Mouse (Mus musculus) midbrain, embryonic 13.5 days (tissue): ENCODE measurements at regions not wholly inside any gene's neighbourhood (a gene's known extent, or its start where the extent isn't known, plus 50 kb on each side); places are given as distances from the start of the nearest gene placed in this dataset.

Source experiments
- ATAC-seq: fragments of 200-750 bp; cut with Nextera tagmentation; 2 replicates; pipeline ENCODE4 v1.8.0; 2017; ENCODE audit warnings: mild to moderate bottlenecking, moderate TSS enrichment, moderate library complexity
- H3K27ac ChIP-seq: fragments of 300-500 bp; sonication (generic); 2 replicates; pipeline ENCODE4 v1.5.1; 2015; ENCODE audit warnings: inconsistent platforms, mild to moderate bottlenecking, moderate library complexity
- H3K27me3 ChIP-seq: fragments of 300-500 bp; sonication (generic); 2 replicates; pipeline ENCODE4 v1.6.1; 2015; ENCODE audit warnings: mild to moderate bottlenecking, inconsistent platforms
- H3K36me3 ChIP-seq: fragments of 300-500 bp; sonication (generic); 2 replicates; pipeline ENCODE4 v1.6.1; 2015; ENCODE audit warnings: mild to moderate bottlenecking, inconsistent platforms
- H3K4me1 ChIP-seq: fragments of 300-500 bp; sonication (generic); replicated peaks from 2 replicates; pipeline ENCODE4 v1.6.1; 2015; ENCODE audit warnings: inconsistent platforms
- H3K4me2 ChIP-seq: fragments of 300-500 bp; sonication (generic); replicated peaks from 2 replicates; pipeline ENCODE4 v1.6.1; 2015; ENCODE audit warnings: moderate library complexity, mild to moderate bottlenecking, inconsistent platforms
- H3K4me3 ChIP-seq: fragments of 300-500 bp; sonication (generic); replicated peaks from 2 replicates; pipeline ENCODE4 v1.5.1; 2015; ENCODE audit warnings: mild to moderate bottlenecking, inconsistent platforms
- H3K9ac ChIP-seq: fragments of 300-500 bp; sonication (generic); replicated peaks from 2 replicates; pipeline ENCODE4 v1.6.1; 2015; ENCODE audit warnings: mild to moderate bottlenecking, inconsistent platforms
- H3K9me3 ChIP-seq: fragments of 300-500 bp; sonication (generic); 2 replicates; pipeline ENCODE4 v1.6.1; 2016; ENCODE audit warnings: mild to moderate bottlenecking, inconsistent platforms
- WGBS: fragments of 180-500 bp; shearing (Covaris S2); methylation state at CpG from one replicate; pipeline ENCODE4 v1.1.7; 2015; 5-methylcytosine and 5-hydroxymethylcytosine counted together

- H3K36me3 ChIP-seq, result no peaks in the 10 kb centered on the region
- no peaks in the 10 kb centered on the region for H3K9me3 ChIP-seq
- H3K4me3 ChIP-seq, result no peak overlapping the region
- no peak overlapping the region for H3K27ac ChIP-seq
- no peaks in the 10 kb centered on the region for H3K4me1 ChIP-seq
- H3K4me2 ChIP-seq, result no peak overlapping the region
- no peaks in the 10 kb centered on the region for H3K27me3 ChIP-seq
- no peak for ATAC-seq
- 94% methylated on average over 7 of the region's 7 CpGs for WGBS
- H3K9ac ChIP-seq, result no peak overlapping the region
These were observed 156.9 kb downstream of the Kctd12 start for GRCm38 (mm10) chr14:102825525-102825924.

- Histone ChIP-seq H3K27me3 (no peaks in the 10 kb centered on the region), H3K36me3 (no peaks in the 10 kb centered on the region), H3K9me3 (no peaks in the 10 kb centered on the region), H3K27ac (no peak overlapping the region), H3K4me1 (no peaks in the 10 kb centered on the region), H3K9ac (no peak overlapping the region), H3K4me3 (no peak overlapping the region), H3K4me2 (no peak overlapping the region)
- ATAC-seq, result no peak
- 87% methylated on average over 5 of the region's 5 CpGs for WGBS
These were observed 161.8 kb downstream of the Kctd12 start for GRCm38 (mm10) chr14:102820663-102821062.

- ATAC-seq, result no peak
- Histone ChIP-seq H3K27me3 (no peaks in the 10 kb centered on the region), H3K9me3 (no peaks in the 10 kb centered on the region), H3K9ac (no peak overlapping the region), H3K27ac (no peak overlapping the region), H3K4me3 (no peak overlapping the region), H3K4me2 (no peak overlapping the region), H3K36me3 (no peaks in the 10 kb centered on the region), H3K4me1 (no peaks in the 10 kb centered on the region)
- WGBS, result 62% methylated on average over 5 of the region's 5 CpGs
These were observed 170.8 kb downstream of the Kctd12 start for GRCm38 (mm10) chr14:102811678-102812081.

- WGBS, result 59% methylated on average over 5 of the region's 5 CpGs
- H3K4me1 ChIP-seq, result no peaks in the 10 kb centered on the region
- no peaks in the 10 kb centered on the region for H3K9me3 ChIP-seq
- H3K27me3 ChIP-seq, result no peaks in the 10 kb centered on the region
- no peaks in the 10 kb centered on the region for H3K36me3 ChIP-seq
- H3K4me3 ChIP-seq, result no peak overlapping the region
- no peak for ATAC-seq
- no peak overlapping the region for H3K27ac ChIP-seq
- no peak overlapping the region for H3K4me2 ChIP-seq
- H3K9ac ChIP-seq, result no peak overlapping the region
These were observed 171.4 kb downstream of the Kctd12 start for GRCm38 (mm10) chr14:102811022-102811421.

- Histone ChIP-seq H3K9ac (no peak overlapping the region), H3K9me3 (no peaks in the 10 kb centered on the region), H3K4me1 (no peaks in the 10 kb centered on the region), H3K4me2 (no peak overlapping the region), H3K4me3 (no peak overlapping the region), H3K27ac (no peak overlapping the region), H3K27me3 (no peaks in the 10 kb centered on the region), H3K36me3 (no peaks in the 10 kb centered on the region)
- 75% methylated on average over 7 of the region's 7 CpGs for WGBS
- ATAC-seq, result no peak
These were observed 172.1 kb downstream of the Kctd12 start for GRCm38 (mm10) chr14:102810121-102810921.

GRCm38 (mm10) chr14:102805936-102806923 is 176.2 kb downstream of the Kctd12 start:
- H3K27me3 ChIP-seq, result no peaks in the 10 kb centered on the region
- ATAC-seq, result no peak
- H3K4me1 ChIP-seq, result no peaks in the 10 kb centered on the region
- H3K9ac ChIP-seq, result no peak overlapping the region
- no peak overlapping the region for H3K4me2 ChIP-seq
- no peak overlapping the region for H3K27ac ChIP-seq
- no peak overlapping the region for H3K4me3 ChIP-seq
- no peaks in the 10 kb centered on the region for H3K36me3 ChIP-seq
- WGBS, result 76% methylated on average over 21 of the region's 21 CpGs
- no peaks in the 10 kb centered on the region for H3K9me3 ChIP-seq

GRCm38 (mm10) chr14:102795676-102796075 is 186.8 kb downstream of the Kctd12 start:
- H3K27me3 ChIP-seq, result no peaks in the 10 kb centered on the region
- no peak overlapping the region for H3K4me2 ChIP-seq
- H3K4me1 ChIP-seq, result no peaks in the 10 kb centered on the region
- no peak for ATAC-seq
- no peak overlapping the region for H3K9ac ChIP-seq
- H3K9me3 ChIP-seq, result no peaks in the 10 kb centered on the region
- no peaks in the 10 kb centered on the region for H3K36me3 ChIP-seq
- H3K27ac ChIP-seq, result no peak overlapping the region
- H3K4me3 ChIP-seq, result no peak overlapping the region
- WGBS, result 87% methylated on average over 2 of the region's 2 CpGs

GRCm38 (mm10) chr14:102794898-102795297 is 187.5 kb downstream of the Kctd12 start:
- H3K4me3 ChIP-seq, result no peak overlapping the region
- WGBS, result 93% methylated on average over 2 of the region's 2 CpGs
- no peaks in the 10 kb centered on the region for H3K27me3 ChIP-seq
- ATAC-seq, result no peak
- no peaks in the 10 kb centered on the region for H3K4me1 ChIP-seq
- no peaks in the 10 kb centered on the region for H3K9me3 ChIP-seq
- no peak overlapping the region for H3K27ac ChIP-seq
- H3K36me3 ChIP-seq, result no peaks in the 10 kb centered on the region
- H3K4me2 ChIP-seq, result no peak overlapping the region
- H3K9ac ChIP-seq, result no peak overlapping the region

- no peak overlapping the region for H3K4me3 ChIP-seq
- no peak for ATAC-seq
- WGBS, result 87% methylated on average over 7 of the region's 7 CpGs
- H3K36me3 ChIP-seq, result no peaks in the 10 kb centered on the region
- H3K4me1 ChIP-seq, result no peaks in the 10 kb centered on the region
- no peak overlapping the region for H3K9ac ChIP-seq
- no peaks in the 10 kb centered on the region for H3K9me3 ChIP-seq
- H3K4me2 ChIP-seq, result no peak overlapping the region
- H3K27me3 ChIP-seq, result no peaks in the 10 kb centered on the region
- H3K27ac ChIP-seq, result no peak overlapping the region
These were observed 188.7 kb downstream of the Kctd12 start for GRCm38 (mm10) chr14:102793753-102794152.

- H3K36me3 ChIP-seq, result no peaks in the 10 kb centered on the region
- no peak for ATAC-seq
- 91% methylated on average over 3 of the region's 3 CpGs for WGBS
- no peak overlapping the region for H3K4me3 ChIP-seq
- no peak overlapping the region for H3K27ac ChIP-seq
- H3K9me3 ChIP-seq, result no peaks in the 10 kb centered on the region
- H3K4me2 ChIP-seq, result no peak overlapping the region
- no peaks in the 10 kb centered on the region for H3K27me3 ChIP-seq
- H3K9ac ChIP-seq, result no peak overlapping the region
- H3K4me1 ChIP-seq, result no peaks in the 10 kb centered on the region
These were observed 191.5 kb downstream of the Kctd12 start for GRCm38 (mm10) chr14:102790916-102791315.

- Histone ChIP-seq H3K27ac (no peak overlapping the region), H3K27me3 (no peaks in the 10 kb centered on the region), H3K9me3 (no peaks in the 10 kb centered on the region), H3K4me3 (no peak overlapping the region), H3K9ac (no peak overlapping the region), H3K4me2 (no peak overlapping the region), H3K4me1 (no peaks in the 10 kb centered on the region), H3K36me3 (no peaks in the 10 kb centered on the region)
- ATAC-seq, result no peak
These were observed 200.2 kb downstream of the Kctd12 start for GRCm38 (mm10) chr14:102782227-102782626.

- Histone ChIP-seq H3K27ac (no peak overlapping the region), H3K36me3 (no peaks in the 10 kb centered on the region), H3K4me2 (no peak overlapping the region), H3K4me1 (no peaks in the 10 kb centered on the region), H3K9me3 (no peaks in the 10 kb centered on the region), H3K4me3 (no peak overlapping the region), H3K9ac (no peak overlapping the region), H3K27me3 (no peaks in the 10 kb centered on the region)
- ATAC-seq, result no peak
- WGBS, result 79% methylated on average over 3 of the region's 3 CpGs
These were observed 212.7 kb downstream of the Kctd12 start for GRCm38 (mm10) chr14:102769716-102770115.
